Mouse (Mus musculus) forebrain, embryonic 16.5 days (tissue): ENCODE data around the gene Selenow. TPM values are rescaled to one million over a fixed set of nuclear protein-coding genes. Genes with fewer than 3 reads are reported as not detected.

ENCODE experiments used
- ATAC-seq: fragments of 200-750 bp; cut with Nextera tagmentation; 2 replicates; pipeline ENCODE4 v1.8.0; 2017; ENCODE audit warnings: mild to moderate bottlenecking, moderate library complexity
- H3K27ac ChIP-seq: fragments of 300-500 bp; sonication (generic); 2 replicates; pipeline ENCODE4 v1.5.1; 2014; ENCODE audit warnings: low read length, control low read depth
- H3K27me3 ChIP-seq: fragments of 300-500 bp; sonication (generic); replicated peaks from 2 replicates; pipeline ENCODE4 v1.6.1; 2014; ENCODE audit warnings: low read length; ENCODE audit not compliant: control insufficient read depth, insufficient read depth
- H3K36me3 ChIP-seq: fragments of 300-500 bp; sonication (generic); 2 replicates; pipeline ENCODE4 v1.6.1; 2014; ENCODE audit not compliant: control insufficient read depth, insufficient read depth
- H3K4me1 ChIP-seq: fragments of 300-500 bp; sonication (generic); replicated peaks from 2 replicates; pipeline ENCODE4 v1.6.1; 2014; ENCODE audit warnings: low read length; ENCODE audit not compliant: control insufficient read depth, insufficient read depth
- H3K4me2 ChIP-seq: fragments of 300-500 bp; sonication (generic); 2 replicates; pipeline ENCODE4 v1.6.1; 2014; ENCODE audit warnings: mild to moderate bottlenecking, low read length, control low read depth
- H3K4me3 ChIP-seq: fragments of 300-500 bp; sonication (generic); replicated peaks from 2 replicates; pipeline ENCODE4 v1.5.1; 2014; ENCODE audit warnings: mild to moderate bottlenecking, low read length, control low read depth
- H3K9ac ChIP-seq: fragments of 300-500 bp; sonication (generic); replicated peaks from 2 replicates; pipeline ENCODE4 v1.6.1; 2014; ENCODE audit warnings: low read depth, low read length, control low read depth
- H3K9me3 ChIP-seq: fragments of 300-500 bp; sonication (generic); 2 replicates; pipeline ENCODE4 v1.6.1; 2016; ENCODE audit warnings: low read length; ENCODE audit not compliant: control insufficient read depth
- WGBS: fragments of 180-500 bp; shearing (Covaris S2); extraction: QIAGEN DNeasy Blood & Tissue Kit; methylation state at CpG from one replicate; pipeline ENCODE4 v1.1.7; 2014; 5-methylcytosine and 5-hydroxymethylcytosine counted together
- polyA plus RNA-seq: library from polyadenylated mRNA; unstranded; fragments of >200 nt; fragmentation: Nextera tagmentation; extraction: Ambion mirVana; gene quantifications from 2 replicates; pipeline ENCODE4 v1.2.1, GENCODE M21; 2015

The Selenow gene
- polyA plus RNA-seq, 1 experiment from 2014 or later, result 1,544 TPM

GRCm38 (mm10) chr7:15933437-15934359 is 11.5 kb upstream of the Selenow start:
- Histone ChIP-seq H3K36me3 (peaks cover 38% of the 10 kb centered on the region), H3K4me1 (no peaks in the 10 kb centered on the region), H3K9me3 (peaks cover 3% of the 10 kb centered on the region; the same call in 1 of the 2 replicates), H3K9ac (no peak overlapping the region), H3K4me2 (no peak overlapping the region), H3K4me3 (no peak overlapping the region), H3K27ac (no peak overlapping the region), H3K27me3 (no peaks in the 10 kb centered on the region)
- ATAC-seq, result no peak
- 63% methylated on average over 16 of the region's 16 CpGs for WGBS

GRCm38 (mm10) chr7:15931635-15932034 is 9.4 kb upstream of the Selenow start:
- WGBS, result 81% methylated on average over 3 of the region's 3 CpGs
- ATAC-seq, result no peak
- Histone ChIP-seq H3K4me3 (no peak overlapping the region), H3K27me3 (no peaks in the 10 kb centered on the region), H3K9ac (no peak overlapping the region), H3K27ac (no peak overlapping the region), H3K9me3 (peaks cover 3% of the 10 kb centered on the region; the same call in 1 of the 2 replicates), H3K36me3 (peaks cover 18% of the 10 kb centered on the region), H3K4me1 (no peaks in the 10 kb centered on the region), H3K4me2 (no peak overlapping the region)

- H3K4me2 ChIP-seq, result no peak overlapping the region
- H3K4me3 ChIP-seq, result no peak overlapping the region
- WGBS, result 68% methylated on average over 2 of the region's 2 CpGs
- no peak overlapping the region for H3K9ac ChIP-seq
- no peak overlapping the region for H3K27ac ChIP-seq
- ATAC-seq, result no peak
- H3K27me3 ChIP-seq, result no peaks in the 10 kb centered on the region
- peaks cover 3% of the 10 kb centered on the region; the same call in 1 of the 2 replicates for H3K9me3 ChIP-seq
- no peaks in the 10 kb centered on the region for H3K4me1 ChIP-seq
- H3K36me3 ChIP-seq, result peaks cover 8% of the 10 kb centered on the region
Measured at GRCm38 (mm10) chr7:15930543-15930942, 8.3 kb upstream of the Selenow start.

- ATAC-seq, result no peak
- Histone ChIP-seq H3K36me3 (peaks cover 2% of the 10 kb centered on the region), H3K9ac (no peak overlapping the region), H3K27me3 (no peaks in the 10 kb centered on the region), H3K27ac (no peak overlapping the region), H3K4me3 (no peak overlapping the region), H3K4me2 (no peak overlapping the region), H3K4me1 (no peaks in the 10 kb centered on the region), H3K9me3 (no peaks in the 10 kb centered on the region)
- WGBS, result 43% methylated on average over 4 of the region's 4 CpGs
Measured at GRCm38 (mm10) chr7:15929910-15930309, 7.7 kb upstream of the Selenow start.

- no peaks in the 10 kb centered on the region for H3K27me3 ChIP-seq
- H3K36me3 ChIP-seq, result peaks cover 15% of the 10 kb centered on the region
- H3K9ac ChIP-seq, result peak overlapping the region; percentile 79
- ATAC-seq, result peak; percentile 41
- H3K27ac ChIP-seq, result peak overlapping the region; percentile 80
- H3K4me1 ChIP-seq, result peaks cover 24% of the 10 kb centered on the region
- peak overlapping the region; percentile 81 for H3K4me2 ChIP-seq
- WGBS, result under 1% methylated on average over 10 of the region's 10 CpGs
- no peaks in the 10 kb centered on the region for H3K9me3 ChIP-seq
- peak overlapping the region; percentile 89 for H3K4me3 ChIP-seq
Measured at GRCm38 (mm10) chr7:15921796-15922195, 406 bp downstream of the Selenow start.

- WGBS, result 87% methylated on average over 6 of the region's 6 CpGs
- no peak for ATAC-seq
- H3K27me3 ChIP-seq, result no peaks in the 10 kb centered on the region
- H3K36me3 ChIP-seq, result peaks cover 15% of the 10 kb centered on the region
- no peaks in the 10 kb centered on the region for H3K9me3 ChIP-seq
- H3K4me1 ChIP-seq, result peaks cover 24% of the 10 kb centered on the region
- peak overlapping the region; percentile 79 for H3K9ac ChIP-seq
- peak overlapping the region; percentile 81 for H3K4me2 ChIP-seq
- H3K4me3 ChIP-seq, result peak overlapping the region; percentile 89
- H3K27ac ChIP-seq, result no peak overlapping the region
Measured at GRCm38 (mm10) chr7:15920645-15921190, 1.5 kb downstream of the Selenow start.

- ATAC-seq, result no peak
- Histone ChIP-seq H3K9me3 (no peaks in the 10 kb centered on the region), H3K4me2 (peak overlapping the region; percentile 81), H3K9ac (no peak overlapping the region), H3K27me3 (no peaks in the 10 kb centered on the region), H3K36me3 (peaks cover 15% of the 10 kb centered on the region), H3K4me1 (peaks cover 24% of the 10 kb centered on the region), H3K27ac (no peak overlapping the region), H3K4me3 (no peak overlapping the region; the same call in 1 of the 2 replicates)
- 92% methylated on average over 9 of the region's 9 CpGs for WGBS
Measured at GRCm38 (mm10) chr7:15919947-15920346, 2.3 kb downstream of the Selenow start.

- Histone ChIP-seq H3K4me3 (no peak overlapping the region), H3K9me3 (no peaks in the 10 kb centered on the region), H3K27ac (no peak overlapping the region), H3K9ac (no peak overlapping the region), H3K36me3 (peaks cover 15% of the 10 kb centered on the region), H3K4me2 (no peak overlapping the region), H3K4me1 (peaks cover 24% of the 10 kb centered on the region), H3K27me3 (no peaks in the 10 kb centered on the region)
- ATAC-seq, result no peak
Measured at GRCm38 (mm10) chr7:15918371-15918770, 3.8 kb downstream of the Selenow start.

GRCm38 (mm10) chr7:15916996-15917395 is 5.2 kb downstream of the Selenow start:
- WGBS, result 87% methylated on average over 4 of the region's 4 CpGs
- no peak for ATAC-seq
- no peaks in the 10 kb centered on the region for H3K9me3 ChIP-seq

More at GRCm38 (mm10) chr7:15916996-15917395, 5.2 kb downstream of the Selenow start:
- no peak overlapping the region for H3K27ac ChIP-seq
- H3K4me3 ChIP-seq, result no peak overlapping the region
- peaks cover 20% of the 10 kb centered on the region for H3K4me1 ChIP-seq
- H3K9ac ChIP-seq, result no peak overlapping the region
- no peak overlapping the region for H3K4me2 ChIP-seq
- peaks cover 15% of the 10 kb centered on the region for H3K36me3 ChIP-seq
- H3K27me3 ChIP-seq, result no peaks in the 10 kb centered on the region
